Mouse (Mus musculus): ENCODE results near the gene Osbpl10. TPM values are rescaled to one million over a fixed set of nuclear protein-coding genes. Genes with fewer than 3 reads are reported as not detected.

Gene Osbpl10
- total and polyA plus RNA-seq, 3 experiments: 0.19 TPM; not detected in 2

- Histone ChIP-seq H3K9me3 (replicated peaks; ENCODE audit: low read length) (no peaks in the 10 kb centered on the region), H3K4me2 (ENCODE audit: insufficient read depth, low read depth, poor library complexity, severe bottlenecking) (no peak overlapping the region), H3K27me3 (replicated peaks) (no peaks in the 10 kb centered on the region), H3K4me1 (ENCODE audit: control insufficient read depth in 1 of 2, insufficient read depth in 2 of 2) (0 out of 4 replicates have a peak, but pooled peaks cover 0 to 2% of the 10 kb centered on the region in 2 experiments), H3K79me2 (replicated peaks; ENCODE audit: control insufficient read depth, extremely low read depth, insufficient read depth, poor library complexity, severe bottlenecking) (no peaks in the 10 kb centered on the region), H3K4me3 (replicated peaks in 1 of 3; ENCODE audit: low read depth in 2 of 3, low read length in 2 of 3, poor library complexity in 1 of 3) (no peak overlapping the region), H3K27ac (ENCODE audit: insufficient read depth, low read depth) (no peak overlapping the region), H3K36me3 (replicated peaks in 1 of 2; ENCODE audit: control insufficient read depth in 1 of 2, insufficient read depth in 1 of 2, low read length in 1 of 2) (no peaks in the 10 kb centered on the region), H3K9ac (ENCODE audit: insufficient read depth, low read depth) (no peak overlapping the region)
- dilution Hi-C loops (cut with MboI; ENCODE audit: extremely low pct_ligation_motif_present, extremely low pct_unique_long_range_greater_than_20kb, low sequenced_read_pairs) (no loop called here), in situ Hi-C loops (cut with MboI; ENCODE audit: low pct_ligation_motif_present, low pct_unique_long_range_greater_than_20kb, low sequenced_read_pairs) (loop anchor here (25.0 kb wide), 1 partner anchor 551 kb away; no protein-coding TSS in a partner anchor)
- TF ChIP-seq MAX (IDR thresholded peaks at IDR 0.05; ENCODE audit: low read length): no peak
- no peak for TF ChIP-seq UBTF (IDR thresholded peaks at IDR 0.05; ENCODE audit: low read depth, low read length)
- no peak for TF ChIP-seq RCOR1 (conservative IDR thresholded peaks at IDR 0.05; ENCODE audit: low read depth, low read length)
- no peak for TF ChIP-seq ETS1 (conservative IDR thresholded peaks at IDR 0.05; ENCODE audit: low read depth, low read length)
- no peak for DNase-seq (ENCODE audit: extremely low read depth)
Measured at GRCm38 (mm10) chr9:115161591-115161990, 183.2 kb downstream of the Osbpl10 start.

- Histone ChIP-seq H3K4me3 (replicated peaks in 1 of 3; ENCODE audit: low read depth in 2 of 3, low read length in 2 of 3, poor library complexity in 1 of 3) (no peak overlapping the region), H3K9ac (ENCODE audit: insufficient read depth, low read depth) (no peak overlapping the region), H3K36me3 (replicated peaks in 1 of 2; ENCODE audit: control insufficient read depth in 1 of 2, insufficient read depth in 1 of 2, low read length in 1 of 2) (no peaks in the 10 kb centered on the region), H3K9me3 (replicated peaks; ENCODE audit: low read length) (no peaks in the 10 kb centered on the region), H3K4me2 (ENCODE audit: insufficient read depth, low read depth, poor library complexity, severe bottlenecking) (no peak overlapping the region), H3K79me2 (replicated peaks; ENCODE audit: control insufficient read depth, extremely low read depth, insufficient read depth, poor library complexity, severe bottlenecking) (no peaks in the 10 kb centered on the region), H3K27ac (ENCODE audit: insufficient read depth, low read depth) (no peak overlapping the region), H3K4me1 (ENCODE audit: control insufficient read depth in 1 of 2, insufficient read depth in 2 of 2) (0 out of 4 replicates have a peak, but pooled peaks cover 0 to 2% of the 10 kb centered on the region in 2 experiments), H3K27me3 (replicated peaks) (no peaks in the 10 kb centered on the region)
- DNase-seq (ENCODE audit: extremely low read depth): peak; percentile 65
- TF ChIP-seq RAD21 (IDR thresholded peaks at IDR 0.05; ENCODE audit: low read depth, low read length) (peak; percentile 77), MAZ (IDR thresholded peaks at IDR 0.05; ENCODE audit: low read depth, low read length) (no peak), ZC3H11A (IDR thresholded peaks at IDR 0.05; ENCODE audit: low read depth, low read length) (0 out of 2 replicates have a peak, but pooled peaks have one; percentile 5), CTCF (conservative IDR thresholded peaks at IDR 0.05 in 1 of 2, IDR thresholded peaks at IDR 0.05 in 1 of 2; ENCODE audit: low read depth in 2 of 2, low read length in 2 of 2) (peak; percentile 64 to 72), RCOR1 (conservative IDR thresholded peaks at IDR 0.05; ENCODE audit: low read depth, low read length) (no peak), SMC3 (IDR thresholded peaks at IDR 0.05; ENCODE audit: low read depth, low read length) (peak; percentile 67)
- in situ Hi-C loops (cut with MboI; ENCODE audit: low pct_ligation_motif_present, low pct_unique_long_range_greater_than_20kb, low sequenced_read_pairs): loop anchor here (25.0 kb wide), 1 partner anchor 549 kb away; no protein-coding TSS in a partner anchor
- dilution Hi-C loops (cut with MboI; ENCODE audit: extremely low pct_ligation_motif_present, extremely low pct_unique_long_range_greater_than_20kb, low sequenced_read_pairs): no loop called here
Measured at GRCm38 (mm10) chr9:115163031-115163430, 184.7 kb downstream of the Osbpl10 start.

- DNase-seq (ENCODE audit: extremely low read depth): no peak
- TF ChIP-seq MAX (IDR thresholded peaks at IDR 0.05; ENCODE audit: low read length): no peak
- in situ Hi-C loops (cut with MboI; ENCODE audit: low pct_ligation_motif_present, low pct_unique_long_range_greater_than_20kb, low sequenced_read_pairs): loop anchor here (25.0 kb wide), 1 partner anchor 549 kb away; no protein-coding TSS in a partner anchor
- Histone ChIP-seq H3K27ac (ENCODE audit: insufficient read depth, low read depth) (no peak overlapping the region), H3K27me3 (replicated peaks) (no peaks in the 10 kb centered on the region), H3K4me1 (ENCODE audit: control insufficient read depth in 1 of 2, insufficient read depth in 2 of 2) (0 out of 4 replicates have a peak, but pooled peaks cover 0 to 2% of the 10 kb centered on the region in 2 experiments), H3K4me3 (replicated peaks in 1 of 3; ENCODE audit: low read depth in 2 of 3, low read length in 2 of 3, poor library complexity in 1 of 3) (no peak overlapping the region), H3K79me2 (replicated peaks; ENCODE audit: control insufficient read depth, extremely low read depth, insufficient read depth, poor library complexity, severe bottlenecking) (no peaks in the 10 kb centered on the region), H3K36me3 (replicated peaks in 1 of 2; ENCODE audit: control insufficient read depth in 1 of 2, insufficient read depth in 1 of 2, low read length in 1 of 2) (no peaks in the 10 kb centered on the region), H3K4me2 (ENCODE audit: insufficient read depth, low read depth, poor library complexity, severe bottlenecking) (no peak overlapping the region), H3K9me3 (replicated peaks; ENCODE audit: low read length) (no peaks in the 10 kb centered on the region), H3K9ac (ENCODE audit: insufficient read depth, low read depth) (no peak overlapping the region)
- dilution Hi-C loops (cut with MboI; ENCODE audit: extremely low pct_ligation_motif_present, extremely low pct_unique_long_range_greater_than_20kb, low sequenced_read_pairs): no loop called here
Measured at GRCm38 (mm10) chr9:115163693-115164092, 185.3 kb downstream of the Osbpl10 start.

Measured in CH12.LX (cell line).